Mouse (Mus musculus) B cell, adult 62 days (primary cell): ENCODE results near the gene Gm14862. TPM values are rescaled to one million over a fixed set of nuclear protein-coding genes. Genes with fewer than 3 reads are reported as not detected.

Source experiments
- total RNA-seq: library from RNA; stranded (reverse); gene quantifications from 4 replicates; pipeline ENCODE4 v1.2.4, GENCODE M21; 2023

Gm14862 gene
- total RNA-seq = not detected in 4 replicates

GRCm38 (mm10) chrX:9256766-9257165 lies at the start of gene Gm14862:
Gm14862 (minus strand) TSS chrX:9256899.

GRCm38 (mm10) chrX:9283464-9283863 lies 26.8 kb upstream of the Gm14862 start, which contains the start of gene H2al1m:
H2al1m (plus strand) TSS chrX:9283764.

GRCm38 (mm10) chrX:9272460-9273361 lies 16.0 kb upstream of the Gm14862 start, which contains the start of gene Xk:
Xk (plus strand) TSS chrX:9272756.

Other genes with a start within 250 kb of the Gm14862 start
- gene Fthl17e, start 223.4 kb downstream of the Gm14862 start, total RNA-seq = not detected in 4 replicates
- not detected in 4 replicates for gene Fthl17f, start 193.9 kb downstream of the Gm14862 start, total RNA-seq
- gene 4930402K13Rik, start 152.3 kb downstream of the Gm14862 start, total RNA-seq = not detected in 4 replicates
- gene Lancl3, start 57.0 kb downstream of the Gm14862 start, total RNA-seq = not detected in 4 replicates
- 4.0 to 4.8 TPM (median 4.3 TPM) in 4 replicates for gene Xk, start 15.9 kb upstream of the Gm14862 start, total RNA-seq
- 1.2 to 1.7 TPM (median 1.6 TPM) in 3 of 4 replicates, not detected in the other for gene H2al1m, start 26.9 kb upstream of the Gm14862 start, total RNA-seq
- not detected in 4 replicates for gene H2al1k, start 93.7 kb upstream of the Gm14862 start, total RNA-seq
- 271 to 305 TPM (median 294 TPM) in 4 replicates for gene Cybb, start 230.9 kb upstream of the Gm14862 start, total RNA-seq